Mouse (Mus musculus) left cerebral cortex, adult 18-20 months (tissue): ENCODE results near the gene Trhr2. TPM values are rescaled to one million over a fixed set of nuclear protein-coding genes. Genes with fewer than 3 reads are reported as not detected.

ENCODE experiments used
- DNase-seq, 2 experiments: peaks; one replicate each; pipeline ENCODE4 v3.0.0; 2021 to 2022; ENCODE audit warnings: low spot score in 2 of 2, mixed read lengths in 1 of 2
- total RNA-seq, 2 experiments: library from RNA; stranded (reverse); gene quantifications; 2 replicates each; pipeline ENCODE4 v1.2.3; 2021

Gene Trhr2
- total RNA-seq, 2 experiments from 2014 or later = 8.0 to 8.5 TPM

DNA sequence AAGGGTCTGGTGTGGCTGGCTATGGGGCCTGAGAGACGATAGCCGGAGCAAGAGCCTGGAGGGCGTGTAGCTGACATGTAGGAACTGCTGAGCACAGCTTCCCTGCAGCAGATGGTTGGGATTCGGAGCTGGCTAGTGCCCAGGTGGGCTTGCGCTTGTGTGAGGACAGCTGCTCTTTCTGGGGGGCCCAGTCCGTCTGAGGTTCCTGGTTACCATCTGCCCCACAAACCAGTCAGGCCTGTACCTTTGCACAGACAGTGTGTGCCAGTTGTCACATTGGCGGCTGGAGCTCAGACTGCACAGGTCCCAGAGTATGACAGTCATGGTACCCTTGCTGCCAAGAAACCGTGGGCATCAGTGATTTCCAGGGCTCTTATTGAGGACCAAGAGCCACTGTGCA lies 52.7 kb downstream of the Trhr2 start:
- no peak for DNase-seq

Other genes starting within 250 kb of the Trhr2 start
- 10 to 100 TPM; 35.6 to 37.5 TPM for gene Zfpm1, start 78.6 kb downstream of the Trhr2 start, total RNA-seq
- gene Zc3h18, start 15.9 kb upstream of the Trhr2 start, total RNA-seq = 10 to 100 TPM; 41.2 to 42.4 TPM
- gene Il17c, start 61.3 kb upstream of the Trhr2 start, total RNA-seq = not detected
- gene Cyba, start 72.2 kb upstream of the Trhr2 start, total RNA-seq = 1 to 10 TPM; 7.9 to 8.7 TPM
- gene Mvd, start 82.7 kb upstream of the Trhr2 start, total RNA-seq = 10 to 100 TPM; 25.3 to 27.4 TPM
- gene Snai3, start 100.0 kb upstream of the Trhr2 start, total RNA-seq = under 1 TPM; 0.51 to 0.61 TPM
- gene Rnf166, start 115.3 kb upstream of the Trhr2 start, total RNA-seq = 10 to 100 TPM; 37.7 to 50.0 TPM
- gene Ctu2, start 115.4 kb upstream of the Trhr2 start, total RNA-seq = 10 to 100 TPM; 25.4 to 28.7 TPM
- 1 to 10 TPM; 5.2 to 5.5 TPM for gene Piezo1, start 190.6 kb upstream of the Trhr2 start, total RNA-seq
- 1 to 10 TPM; 2.9 to 3.9 TPM for gene Cdt1, start 207.3 kb upstream of the Trhr2 start, total RNA-seq
- 10 to 100 TPM; 48.4 to 52.0 TPM for gene Aprt, start 216.2 kb upstream of the Trhr2 start, total RNA-seq